Mouse (Mus musculus): ENCODE measurements around the gene Nmnat3.

DNA sequence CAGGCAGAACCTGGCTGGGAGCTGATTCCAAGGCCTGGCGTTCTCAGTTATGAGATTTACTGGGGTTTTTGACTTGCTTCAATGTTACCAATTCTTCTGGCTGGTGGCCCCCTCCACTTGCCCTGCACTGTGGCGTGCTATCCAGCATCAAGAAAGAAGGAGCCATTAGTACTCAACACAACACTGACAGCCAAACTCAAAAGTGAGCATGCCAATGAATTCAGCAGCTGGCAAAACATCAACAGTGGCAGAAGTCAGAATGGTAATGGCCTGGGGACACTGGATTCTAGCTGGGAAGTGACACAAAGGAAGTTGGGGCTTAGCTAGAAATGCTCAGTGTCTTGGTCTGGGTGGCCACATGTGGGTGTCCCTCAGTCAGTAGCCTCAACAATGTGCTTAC, 43.8 kb upstream of the Nmnat3 start:
- no peak for TF ChIP-seq CTCF (IDR thresholded peaks at IDR 0.05; ENCODE audit: low read depth)
- no peak for TF ChIP-seq EP300 (optimal IDR thresholded peaks at IDR 0.05)

Measured in stomach, postnatal 0 days (tissue).